Mouse (Mus musculus) cerebellum, adult 9-10 months (tissue): Measurements from ENCODE around the gene Def6.
"Not testable (repeated sequence)": the region's sequence is repeated elsewhere in the genome, so short reads cannot be mapped to it uniquely, and the experiment has no call there.

Experiments
- DNase-seq: peaks from one replicate; pipeline ENCODE4 v3.0.0; 2022

Gene Def6

DNA sequence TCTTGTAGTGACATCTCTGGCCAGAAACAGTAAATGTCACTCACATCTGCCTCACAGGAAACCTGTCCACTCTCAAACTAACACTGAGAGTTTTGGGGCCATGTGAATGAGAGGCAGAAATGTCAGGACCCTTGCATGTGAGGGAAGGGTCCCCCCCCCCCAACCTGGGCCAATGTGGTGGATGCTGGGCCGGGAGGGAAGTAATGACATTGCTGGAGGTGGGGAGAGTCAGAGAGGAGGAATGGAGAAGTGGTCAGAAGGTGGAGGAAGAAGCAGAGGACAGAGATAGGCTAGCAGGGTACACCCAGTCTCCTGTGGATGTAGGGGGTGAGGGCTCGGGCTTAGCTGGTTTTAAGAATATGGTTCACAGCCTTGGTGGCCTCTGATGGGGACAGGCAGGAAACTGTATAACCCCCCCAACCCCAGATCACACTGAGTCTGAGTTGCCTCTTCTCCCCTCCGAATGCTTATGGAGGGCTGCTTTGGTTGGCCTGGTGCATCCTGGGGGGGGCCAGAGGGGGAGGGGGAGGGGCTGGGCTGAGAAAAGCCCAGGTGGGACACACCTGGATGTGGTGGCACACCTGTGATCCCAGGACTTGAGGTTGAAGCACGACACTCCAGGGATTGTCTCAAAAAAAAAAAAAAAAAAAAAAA is 2.0 kb downstream of the Def6 start:
- no peak for DNase-seq

DNA sequence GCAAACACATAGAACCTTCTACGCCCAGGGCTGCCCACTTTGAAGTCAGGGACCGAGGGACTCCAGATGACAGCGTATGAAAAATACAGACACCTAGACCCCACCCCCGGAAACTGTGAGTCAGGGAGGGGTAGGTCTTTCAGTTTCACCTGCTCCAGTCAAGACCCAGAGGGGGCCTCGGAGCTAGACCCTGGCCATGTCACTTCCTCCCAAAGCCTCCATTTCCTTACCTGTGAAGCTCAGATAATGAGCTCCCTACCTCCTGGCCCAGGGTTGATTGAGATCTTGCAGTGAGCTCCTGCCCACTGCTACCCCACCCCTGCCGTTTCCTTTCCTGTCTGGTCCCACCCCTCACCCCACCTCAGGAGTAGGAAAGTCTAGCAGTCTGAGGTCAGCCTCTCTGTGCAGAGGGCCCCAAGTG is 4.4 kb downstream of the Def6 start:
- no peak for DNase-seq

DNA sequence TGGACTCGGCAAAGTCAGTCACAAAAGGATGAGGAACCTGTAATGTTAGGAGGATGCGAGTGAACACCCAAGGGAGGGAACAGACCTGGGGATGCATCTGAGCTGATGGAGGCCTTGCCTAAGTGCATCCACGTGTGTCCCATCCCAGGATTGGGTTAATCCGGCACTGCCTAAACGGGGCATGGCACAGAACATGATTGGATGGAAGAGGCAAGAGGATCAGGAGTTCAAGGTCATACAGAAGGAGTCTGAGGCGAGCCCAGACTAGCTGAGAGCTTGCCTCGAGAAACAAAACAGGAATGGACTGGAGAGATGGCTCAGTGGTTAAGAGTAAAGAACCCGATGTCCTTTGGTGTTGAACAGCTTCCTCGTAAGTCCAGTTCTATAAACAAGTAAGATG is 4.8 kb downstream of the Def6 start:
- no peak for DNase-seq

DNA sequence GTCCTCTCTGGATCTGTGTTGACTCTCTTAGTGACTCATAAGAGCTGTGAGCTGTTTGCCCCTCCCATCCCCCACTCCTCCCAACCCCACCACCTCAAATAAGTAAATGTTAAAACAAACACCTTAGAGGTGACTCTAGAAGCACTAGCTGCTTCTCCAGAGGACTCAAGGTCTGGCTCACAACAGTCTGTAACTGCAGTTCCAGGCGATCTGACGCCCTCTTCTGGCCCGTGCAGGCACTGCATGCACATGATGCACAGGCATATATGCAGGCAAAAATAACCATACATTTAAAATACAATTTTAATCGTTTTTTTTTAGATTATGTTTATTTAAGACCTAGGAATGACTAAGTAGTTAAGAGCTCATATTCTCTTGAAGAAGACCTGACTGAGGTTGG is 5.7 kb downstream of the Def6 start:
- DNase-seq = no peak

DNA sequence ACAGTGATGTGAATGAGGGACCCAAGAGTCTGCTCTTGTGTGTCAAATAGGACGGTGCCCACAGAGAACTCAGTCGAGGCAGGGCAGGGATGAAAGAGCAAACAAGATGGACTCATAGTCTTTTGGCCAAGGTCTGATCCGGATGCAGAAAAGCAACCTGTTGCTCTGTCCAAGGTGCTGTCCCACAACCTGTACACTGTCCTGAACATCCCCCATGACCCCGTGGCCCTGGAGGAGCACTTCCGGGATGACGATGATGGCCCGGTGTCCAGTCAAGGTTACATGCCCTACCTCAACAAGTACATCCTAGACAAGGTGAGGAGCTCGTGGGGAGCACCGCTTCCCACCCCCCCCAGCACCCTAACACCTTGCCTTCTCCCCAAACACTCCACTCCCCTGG is 9.2 kb downstream of the Def6 start:
- no peak for DNase-seq

DNA sequence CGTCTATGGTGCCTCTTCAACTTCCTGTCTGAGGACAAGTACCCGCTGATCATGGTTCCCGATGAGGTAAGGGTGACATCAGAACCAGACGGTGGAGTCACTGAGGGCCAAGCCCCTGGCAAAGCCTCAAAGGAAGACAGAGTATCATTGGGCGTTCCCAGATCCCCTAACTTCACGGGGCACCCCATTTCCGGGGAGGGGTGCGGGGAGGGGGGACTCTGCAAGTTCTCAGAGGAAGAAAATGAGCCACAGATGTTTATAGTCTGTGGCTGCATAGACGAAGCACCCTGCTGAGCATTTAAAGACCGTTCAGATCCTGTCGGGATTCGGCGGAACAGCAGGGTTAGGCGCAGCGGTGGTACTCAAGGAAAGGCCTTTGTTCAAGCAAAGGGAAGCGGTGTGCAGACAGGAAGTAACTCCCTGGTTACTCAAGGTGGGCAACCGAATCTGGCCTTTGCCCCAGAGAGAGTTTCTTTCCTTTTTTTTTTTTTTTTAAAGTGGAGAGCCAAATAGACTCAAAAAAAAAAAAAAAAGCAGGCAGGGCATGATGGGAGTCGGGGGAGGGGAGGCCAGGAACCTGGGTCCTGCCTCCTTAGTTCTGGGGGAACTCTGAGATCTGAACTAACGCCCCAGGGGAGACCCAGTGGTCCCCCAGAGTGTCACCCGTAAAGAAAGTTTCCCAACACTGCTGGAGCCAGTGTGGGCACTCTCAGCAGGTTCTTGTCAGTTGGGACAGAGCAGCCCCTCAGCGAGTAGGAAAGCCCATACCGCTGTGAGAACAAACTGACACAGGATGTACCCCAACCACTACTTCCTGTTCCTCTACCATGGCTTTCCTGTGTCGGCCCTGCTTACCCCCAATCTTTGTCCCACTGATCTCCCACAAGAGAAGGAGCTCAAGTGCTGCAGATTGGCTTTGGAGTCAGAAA is 10.4 kb downstream of the Def6 start:
- no peak for DNase-seq

DNA sequence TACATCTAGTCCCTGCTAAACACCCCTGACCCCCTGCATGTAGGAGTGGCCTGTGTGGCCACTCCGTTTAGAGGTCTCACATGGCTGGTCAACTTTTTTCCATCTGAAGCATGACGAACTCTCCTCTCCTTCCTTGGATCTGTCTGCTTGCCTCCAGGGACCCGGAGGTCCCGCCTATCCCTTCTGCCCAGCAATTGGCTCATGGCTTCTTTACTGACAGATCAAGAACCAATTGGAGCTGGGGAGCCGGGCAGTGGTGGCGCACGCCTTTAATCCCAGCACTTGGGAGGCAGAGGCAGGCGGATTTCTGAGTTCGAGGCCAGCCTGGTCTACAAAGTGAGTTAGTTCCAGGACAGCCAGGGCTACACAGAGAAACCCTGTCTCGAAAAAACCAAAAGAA is 14.9 kb downstream of the Def6 start:
- not testable (repeated sequence) for DNase-seq

DNA sequence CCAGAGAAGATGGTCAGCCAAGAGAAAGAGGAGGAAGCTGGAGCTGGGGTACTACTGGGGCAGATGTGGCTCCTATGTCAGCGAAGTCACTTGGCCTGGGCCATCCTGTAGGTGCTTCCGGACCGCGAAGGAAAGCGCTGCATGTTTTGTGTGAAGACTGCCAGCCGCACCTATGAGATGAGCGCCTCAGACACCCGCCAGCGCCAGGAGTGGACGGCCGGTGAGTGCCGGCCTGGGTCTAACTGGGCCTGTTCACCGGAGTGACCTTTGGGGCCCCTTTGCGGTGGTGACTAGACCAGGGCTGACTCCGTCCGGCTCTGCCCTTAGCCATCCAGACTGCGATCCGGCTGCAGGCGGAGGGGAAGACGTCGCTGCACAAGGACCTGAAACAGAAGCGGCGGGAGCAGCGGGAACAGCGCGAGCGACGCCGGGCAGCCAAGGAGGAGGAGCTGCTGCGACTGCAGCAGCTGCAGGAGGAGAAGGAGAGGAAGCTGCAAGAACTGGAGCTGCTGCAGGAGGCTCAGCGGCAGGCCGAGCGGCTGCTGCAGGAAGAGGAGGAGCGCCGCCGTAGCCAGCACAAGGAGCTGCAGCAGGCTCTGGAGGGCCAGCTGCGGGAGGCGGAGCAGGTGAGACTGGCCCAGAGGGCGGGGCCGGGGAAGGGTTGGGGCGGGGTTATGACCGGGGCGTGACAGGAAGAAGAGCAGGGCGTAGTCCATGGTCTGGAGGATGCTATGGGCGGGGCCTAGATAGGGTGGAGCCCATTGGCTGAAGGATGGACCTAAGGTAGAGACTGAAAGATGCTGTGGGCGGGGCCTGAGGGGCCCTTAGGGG is 16.2 kb downstream of the Def6 start:
- DNase-seq = peak; percentile 95

DNA sequence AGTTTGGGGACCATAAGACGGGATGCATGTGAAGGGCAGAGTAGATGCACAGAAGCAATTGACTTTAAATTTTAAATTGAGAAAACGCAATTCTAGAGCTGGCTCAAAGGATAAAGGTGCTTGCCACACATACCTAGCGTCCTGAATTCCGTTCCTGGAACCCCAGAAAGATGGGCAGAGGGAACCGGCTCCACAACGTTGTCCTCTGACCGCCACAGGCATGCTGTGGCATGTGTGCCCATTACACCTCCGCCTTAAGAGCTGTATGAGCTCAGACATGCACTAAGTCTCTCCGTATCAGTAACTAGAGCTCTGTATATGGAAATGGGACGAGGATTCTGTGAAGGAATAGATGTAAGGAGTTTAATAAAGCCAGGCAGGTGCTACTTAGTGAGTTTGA is 17.0 kb downstream of the Def6 start:
- DNase-seq = no peak

DNA sequence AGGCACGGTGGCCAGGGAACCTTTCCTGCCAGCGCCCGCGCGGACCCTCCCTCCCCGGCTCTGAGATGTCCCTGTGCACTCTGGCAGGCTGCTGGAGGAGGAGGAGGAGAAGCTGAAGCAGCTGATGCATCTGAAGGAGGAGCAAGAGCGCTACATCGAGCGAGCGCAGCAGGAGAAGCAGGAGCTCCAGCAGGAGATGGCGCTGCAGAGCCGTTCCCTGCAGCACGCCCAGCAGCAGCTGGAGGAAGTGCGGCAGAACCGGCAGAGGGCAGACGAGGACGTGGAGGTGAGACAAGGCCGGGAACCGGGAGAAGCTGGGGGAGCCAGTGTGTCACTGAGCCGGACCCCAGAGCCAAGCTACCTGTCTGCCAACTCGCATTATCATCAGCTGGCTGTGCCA is 18.4 kb downstream of the Def6 start:
- peak; percentile 87 for DNase-seq

DNA sequence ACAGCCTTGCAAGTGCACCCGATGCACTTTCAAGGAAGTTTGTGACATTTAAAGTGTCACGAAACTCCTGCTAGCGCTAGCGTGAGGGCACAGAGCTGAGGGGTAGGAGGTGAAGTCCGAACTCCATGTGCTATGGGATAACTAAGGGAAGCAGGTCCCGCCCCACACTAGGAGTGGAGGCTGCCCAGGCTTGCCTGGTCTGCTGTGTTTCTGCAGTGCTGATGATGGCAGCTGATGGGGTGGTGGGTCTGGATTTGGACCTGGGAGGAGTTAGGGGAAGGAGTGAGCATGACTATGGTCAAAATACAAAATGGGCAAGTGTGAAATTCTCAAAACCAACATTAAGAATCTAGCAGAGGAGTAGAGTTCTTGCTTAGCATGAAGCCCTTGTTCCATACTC is 22.9 kb downstream of the Def6 start:
- no peak for DNase-seq

DNA sequence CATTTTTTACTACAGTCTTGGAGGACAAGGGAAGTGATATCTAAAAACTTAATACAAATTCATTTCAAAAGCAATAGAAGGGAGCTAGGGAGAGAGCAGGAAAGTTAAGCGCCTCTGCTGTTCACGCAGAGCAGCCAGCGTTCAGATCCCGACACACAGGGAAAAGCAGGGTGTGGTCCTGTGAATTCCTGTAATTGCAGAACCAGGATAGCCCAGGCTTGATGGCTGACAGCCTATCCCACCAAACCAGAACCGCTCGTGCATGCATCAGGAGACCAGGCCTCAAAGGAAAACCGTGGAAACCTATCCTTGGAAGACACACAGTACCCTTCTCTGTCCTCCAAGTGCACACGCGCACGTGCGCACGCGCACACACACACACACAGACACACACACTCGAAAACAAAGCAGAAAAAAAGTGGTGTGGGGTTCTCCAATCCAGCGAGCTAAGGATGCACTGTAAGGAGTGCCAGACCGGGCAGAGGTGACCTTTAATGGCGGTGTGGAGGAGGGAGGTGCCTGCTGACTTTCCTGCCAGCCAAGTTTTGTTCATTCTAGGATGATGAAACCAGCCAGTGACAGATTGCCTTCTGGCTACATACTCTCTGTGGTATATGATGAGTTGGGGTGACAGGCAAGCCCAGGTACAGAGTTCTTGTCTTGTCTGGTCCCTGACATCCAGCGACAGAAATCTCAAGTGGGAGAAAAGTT is 23.6 kb downstream of the Def6 start:
- no peak for DNase-seq

DNA sequence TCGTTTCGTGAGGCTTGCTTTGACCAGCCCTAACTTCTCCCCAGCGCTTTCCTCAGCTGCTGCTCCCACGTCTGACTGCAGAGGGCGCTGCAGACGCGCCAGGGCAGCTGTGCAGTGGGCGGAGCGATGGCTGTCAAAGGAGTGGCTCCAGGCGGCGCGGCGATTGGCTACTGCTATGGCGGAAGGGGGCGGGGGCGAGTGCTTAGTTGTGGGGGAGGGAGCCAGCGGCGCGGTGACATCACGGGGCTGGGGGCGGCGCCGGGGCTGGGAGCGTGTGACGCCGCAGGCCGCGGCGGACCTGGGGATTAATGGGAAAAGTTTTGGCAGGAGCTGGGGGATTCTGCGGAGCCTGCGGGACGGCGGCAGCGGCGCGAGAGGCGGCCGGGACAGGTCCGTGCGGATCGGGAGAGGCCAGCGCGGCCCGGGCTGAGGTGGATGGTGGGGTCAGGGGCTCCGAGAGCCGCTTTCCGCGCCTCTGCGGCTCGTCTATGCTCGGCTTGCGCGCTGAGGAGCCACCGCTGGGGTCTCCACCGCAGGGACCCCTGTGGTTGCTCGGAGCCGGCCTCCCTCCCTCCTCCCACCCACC is 25.0 kb downstream of the Def6 start, which contains the start of gene Ppard:
Gene Ppard (plus strand): TSS at position 226 of the 586 bp plus-strand sequence.
- DNase-seq = peak; percentile 96

DNA sequence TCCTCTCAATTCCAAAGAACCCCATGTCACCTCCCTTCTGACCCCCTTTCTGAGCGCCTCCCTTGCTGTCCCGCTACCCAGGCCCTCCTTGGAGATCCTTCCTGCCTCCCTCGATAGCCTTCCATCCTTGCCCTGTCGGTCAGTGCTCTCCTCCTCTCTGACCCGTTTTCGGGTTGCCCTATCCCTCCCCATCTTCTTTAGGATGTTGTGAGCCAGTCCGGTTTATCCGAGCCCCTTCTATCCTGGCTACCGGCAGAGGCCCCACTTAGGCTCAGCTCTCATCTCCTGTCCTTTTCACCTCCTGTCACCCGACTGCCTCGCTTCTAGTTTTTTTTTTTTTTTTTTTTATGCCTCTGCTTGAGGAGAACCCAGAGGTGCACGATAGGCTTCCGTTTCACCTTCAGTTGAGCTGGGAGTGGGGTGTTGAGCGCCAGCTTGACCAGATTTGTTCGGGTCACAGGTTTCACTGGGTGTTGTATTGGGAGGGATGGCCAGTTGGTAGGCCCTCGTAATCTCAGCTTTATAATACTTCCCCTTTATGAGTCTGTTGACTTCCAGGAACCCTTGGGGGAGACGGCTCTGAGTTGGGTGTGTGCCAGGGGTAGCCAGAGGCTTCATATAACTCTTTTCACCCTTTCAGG is 25.6 kb downstream of the Def6 start:
- no peak for DNase-seq

DNA sequence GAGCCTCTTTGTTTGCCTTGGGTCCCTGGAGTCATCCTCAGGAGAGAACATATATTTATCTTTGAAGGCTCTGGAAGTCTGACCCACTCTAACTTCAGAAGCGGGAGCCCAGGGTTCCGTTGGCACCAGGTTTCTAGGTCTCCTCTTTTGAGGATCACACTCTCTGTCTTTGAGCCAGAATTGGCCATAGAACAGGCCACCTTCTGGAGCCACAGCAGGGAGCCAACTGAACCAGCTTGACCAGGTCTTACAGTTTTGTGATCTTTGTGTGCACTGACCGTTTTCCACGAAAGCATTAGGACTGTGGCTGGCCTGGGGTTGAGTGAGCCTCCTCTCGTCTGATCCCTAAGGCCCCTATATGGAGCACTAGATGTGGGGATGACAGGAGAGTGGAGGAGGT is 27.1 kb downstream of the Def6 start:
- DNase-seq = peak; percentile 66

DNA sequence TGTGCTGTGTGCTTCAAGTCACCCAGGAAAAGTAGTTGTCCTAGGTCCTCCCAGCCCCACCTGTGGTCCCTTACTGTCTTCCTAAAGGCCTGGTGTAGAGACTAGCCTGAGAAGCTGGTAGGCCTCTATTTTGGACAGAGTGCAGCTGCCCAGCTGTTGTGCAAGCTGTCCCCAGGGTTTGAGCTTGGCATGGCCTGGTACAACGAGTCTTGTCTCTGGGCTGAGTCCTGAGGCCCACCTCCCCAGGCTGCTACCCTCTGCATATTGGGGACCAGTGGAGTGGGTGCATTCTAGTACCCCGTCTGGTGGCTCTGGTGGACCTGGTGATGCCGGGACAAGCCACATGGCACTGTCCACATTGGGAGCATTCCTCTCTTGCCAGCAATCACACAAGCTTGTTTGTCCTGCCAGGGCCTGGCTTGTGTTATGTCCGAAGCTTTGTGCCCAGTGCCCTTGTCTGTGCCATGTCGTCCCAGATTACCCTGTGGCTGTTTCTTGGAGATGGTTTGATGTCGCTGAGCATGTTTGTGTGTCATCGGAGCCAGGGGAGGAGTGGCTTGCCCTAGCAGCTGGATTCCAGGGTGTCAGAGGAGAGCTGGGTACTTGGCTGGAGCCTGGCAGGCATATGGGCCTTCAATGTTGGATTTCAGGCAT is 28.5 kb downstream of the Def6 start:
- DNase-seq = no peak

DNA sequence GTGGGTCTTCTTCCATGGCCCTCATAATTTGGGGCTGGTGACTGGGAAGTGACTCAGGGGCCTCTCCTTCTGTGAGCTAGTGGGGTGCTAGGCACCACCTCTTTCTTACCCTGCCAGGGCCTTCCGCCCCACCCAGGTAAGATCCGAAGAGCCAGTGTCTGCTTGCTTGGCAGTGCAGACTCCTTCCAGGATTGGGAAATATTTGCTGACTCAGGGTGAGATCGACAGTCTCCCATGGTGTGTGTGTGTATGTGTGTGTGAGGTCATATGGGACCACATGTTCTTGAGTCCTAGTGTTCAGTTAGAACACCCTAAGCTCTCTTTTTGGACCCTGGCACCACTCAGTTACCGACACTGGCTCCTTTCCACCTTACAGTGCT is 29.0 kb downstream of the Def6 start:
- no peak for DNase-seq

DNA sequence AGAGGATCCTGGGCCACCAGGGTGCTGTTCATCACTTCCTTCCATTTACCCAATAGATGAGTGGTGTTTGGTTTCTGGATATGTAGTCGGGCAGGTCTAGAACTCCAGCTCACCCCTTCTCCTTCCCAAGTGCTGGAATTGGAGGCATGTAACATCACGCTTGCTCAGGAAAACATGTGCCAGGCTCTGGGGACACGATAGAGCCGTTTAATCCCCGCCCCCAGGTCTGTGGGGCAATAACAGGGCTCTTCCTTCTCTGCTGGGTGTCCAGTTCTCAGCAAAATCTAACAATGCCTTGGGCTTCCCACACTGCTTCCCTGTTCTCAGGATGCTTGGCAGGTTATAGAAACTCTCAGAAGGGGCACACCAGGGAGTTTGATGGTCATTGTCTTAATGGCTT is 29.8 kb downstream of the Def6 start:
- DNase-seq = no peak

DNA sequence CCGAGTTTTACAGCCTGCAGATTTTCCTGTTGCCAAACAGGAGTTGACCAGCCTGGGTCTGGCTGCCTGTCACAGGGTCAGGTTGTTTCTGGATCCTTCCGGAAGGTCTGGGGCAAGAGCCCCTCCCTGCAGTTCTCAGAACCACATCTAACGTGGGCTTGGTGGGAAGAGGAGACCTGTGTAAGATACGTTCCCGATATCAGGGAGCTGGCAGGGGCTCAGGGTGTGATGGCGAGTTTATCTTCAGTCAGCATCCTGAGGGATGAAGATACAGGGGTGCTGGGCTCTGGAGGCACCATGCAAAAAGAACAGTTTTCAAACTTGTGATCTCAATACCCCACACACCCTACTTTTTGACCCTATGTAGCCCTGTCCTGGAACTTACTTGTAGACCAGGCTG is 30.3 kb downstream of the Def6 start:
- no peak for DNase-seq

DNA sequence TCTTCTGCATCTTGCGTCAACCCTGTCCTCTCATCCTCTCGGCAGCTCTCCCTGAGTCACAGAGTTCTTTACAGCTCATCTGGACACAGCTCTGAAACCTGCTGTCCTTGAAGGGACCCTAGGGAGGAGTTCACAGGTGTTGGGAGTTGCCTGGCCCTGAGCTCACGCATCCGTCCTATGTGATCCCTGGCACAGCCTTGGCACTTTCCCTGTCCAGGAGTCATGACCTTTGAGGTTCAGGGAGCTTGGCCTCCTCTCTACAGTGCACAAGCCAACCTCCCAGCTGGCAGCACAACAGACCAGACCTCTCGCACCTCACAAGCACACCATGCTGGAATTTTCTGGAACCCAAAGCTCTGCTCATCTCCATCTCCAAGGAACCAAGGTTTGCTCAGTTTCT is 33.3 kb downstream of the Def6 start:
- DNase-seq = no peak

DNA sequence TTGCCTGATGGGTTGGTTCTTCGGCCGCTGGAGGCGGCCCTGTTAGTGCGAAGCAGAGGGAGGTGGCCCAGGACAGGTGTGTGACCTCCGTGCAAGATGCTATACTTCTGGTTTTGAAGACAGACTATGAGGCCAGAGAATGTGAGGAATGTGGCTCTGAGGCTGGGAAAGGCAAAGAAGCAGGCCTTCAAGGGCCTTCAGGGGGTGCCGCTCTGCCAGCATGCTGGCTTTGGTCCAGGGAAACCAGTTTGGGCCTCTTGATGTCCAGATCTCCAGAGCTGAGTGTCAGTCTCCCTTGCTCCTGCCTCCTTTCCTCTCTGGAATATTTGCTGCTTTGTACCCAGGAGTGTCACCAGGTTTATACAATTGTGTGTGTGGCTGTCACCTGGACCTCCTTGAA is 34.7 kb downstream of the Def6 start:
- DNase-seq = no peak
